In the genomic region with DNA sequence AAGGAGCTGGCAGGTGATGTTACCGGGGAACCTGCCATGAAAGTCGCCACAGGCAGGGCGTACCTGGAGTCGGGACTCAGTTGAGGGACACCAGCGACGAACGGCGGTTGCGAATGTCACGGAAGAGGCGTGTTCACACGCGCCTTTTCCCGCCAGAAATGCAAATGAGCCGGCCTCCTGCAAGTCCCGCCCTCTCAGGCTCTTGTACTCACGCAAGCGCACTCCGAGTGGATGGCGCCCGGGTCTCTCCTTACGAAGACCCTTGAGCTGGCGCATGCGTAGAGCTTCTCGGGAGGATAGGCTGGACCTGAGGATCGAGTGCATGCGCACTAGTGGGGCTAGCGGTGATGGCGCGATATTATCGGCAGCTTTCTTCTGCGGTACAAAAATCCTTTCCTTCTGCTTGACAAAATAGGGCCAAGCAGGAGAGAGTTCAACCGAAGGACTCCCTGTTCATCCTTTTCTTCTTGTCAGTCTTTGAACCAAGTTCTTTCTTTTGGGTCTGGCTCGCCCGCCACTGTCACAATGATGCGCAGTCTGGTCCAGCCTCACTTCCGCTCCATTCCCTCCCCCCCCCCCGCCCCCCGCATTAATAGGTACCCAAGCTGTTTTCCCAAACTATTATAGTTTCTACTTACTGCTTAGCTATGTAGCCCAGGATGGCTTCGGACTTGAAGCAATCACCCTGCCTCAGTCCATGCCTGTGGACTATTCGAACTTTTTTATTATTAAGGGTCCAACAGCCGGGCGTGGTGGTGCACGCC, we compare ENCODE assay signal across 1 mouse cellular context.
TF ChIP-seq lines count a peak whose summit lies in the region.

TSS of gene Ccdc155 (minus strand) at position 513 of the 764 bp plus-strand sequence.

TF ChIP-seq in CH12.LX, 34 proteins besides CTCF, POLR2A, EP300 and RAD21 (continued from another document):
- no peak for TF ChIP-seq NELFE (IDR thresholded peaks at IDR 0.05; ENCODE audit: low read depth, low read length)
TF ChIP-seq in CH12.LX: peak in this region for 4.
